Mouse (Mus musculus) heart, embryonic 15.5 days (tissue): ENCODE measurements around the gene Dlst. TPM values are rescaled to one million over a fixed set of nuclear protein-coding genes. Genes with fewer than 3 reads are reported as not detected.

Experiments
- ATAC-seq: fragments of 200-750 bp; cut with Nextera tagmentation; replicated peaks from 2 replicates; pipeline ENCODE4 v1.8.0; 2017; ENCODE audit warnings: low read depth, moderate TSS enrichment; ENCODE audit not compliant: insufficient number of reproducible peaks, insufficient read depth, low FRiP score
- H3K27ac ChIP-seq: fragments of 300-500 bp; sonication (generic); 2 replicates; pipeline ENCODE4 v1.5.1; 2015; ENCODE audit warnings: mild to moderate bottlenecking, inconsistent platforms
- H3K27me3 ChIP-seq: fragments of 300-500 bp; sonication (generic); 2 replicates; pipeline ENCODE4 v1.6.1; 2015; ENCODE audit warnings: inconsistent platforms
- H3K36me3 ChIP-seq: fragments of 300-500 bp; sonication (generic); 2 replicates; pipeline ENCODE4 v1.6.1; 2015; ENCODE audit warnings: mild to moderate bottlenecking, inconsistent platforms
- H3K4me1 ChIP-seq: fragments of 300-500 bp; sonication (generic); replicated peaks from 2 replicates; pipeline ENCODE4 v1.6.1; 2015; ENCODE audit warnings: inconsistent platforms
- H3K4me2 ChIP-seq: fragments of 300-500 bp; sonication (generic); 2 replicates; pipeline ENCODE4 v1.6.1; 2015; ENCODE audit warnings: inconsistent platforms, mild to moderate bottlenecking, moderate library complexity
- H3K4me3 ChIP-seq: fragments of 300-500 bp; sonication (generic); 2 replicates; pipeline ENCODE4 v1.5.1; 2015; ENCODE audit warnings: mild to moderate bottlenecking, inconsistent platforms
- H3K9ac ChIP-seq: fragments of 300-500 bp; sonication (generic); 2 replicates; pipeline ENCODE4 v1.6.1; 2015; ENCODE audit warnings: mild to moderate bottlenecking, inconsistent platforms
- H3K9me3 ChIP-seq: fragments of 300-500 bp; sonication (generic); replicated peaks from 2 replicates; pipeline ENCODE4 v1.6.1; 2016; ENCODE audit warnings: inconsistent platforms
- WGBS: fragments of 180-500 bp; shearing (Covaris S2); methylation state at CpG from one replicate; pipeline ENCODE4 v1.1.7; 2015; ENCODE audit warnings: mixed read lengths; 5-methylcytosine and 5-hydroxymethylcytosine counted together
- polyA plus RNA-seq: library from polyadenylated mRNA; unstranded; fragments of >200 nt; fragmentation: Nextera tagmentation; extraction: Ambion mirVana; gene quantifications from 2 replicates; pipeline ENCODE4 v1.2.1, GENCODE M21; 2015

The Dlst gene
- polyA plus RNA-seq, 1 experiment from 2014 or later = 199 TPM

DNA sequence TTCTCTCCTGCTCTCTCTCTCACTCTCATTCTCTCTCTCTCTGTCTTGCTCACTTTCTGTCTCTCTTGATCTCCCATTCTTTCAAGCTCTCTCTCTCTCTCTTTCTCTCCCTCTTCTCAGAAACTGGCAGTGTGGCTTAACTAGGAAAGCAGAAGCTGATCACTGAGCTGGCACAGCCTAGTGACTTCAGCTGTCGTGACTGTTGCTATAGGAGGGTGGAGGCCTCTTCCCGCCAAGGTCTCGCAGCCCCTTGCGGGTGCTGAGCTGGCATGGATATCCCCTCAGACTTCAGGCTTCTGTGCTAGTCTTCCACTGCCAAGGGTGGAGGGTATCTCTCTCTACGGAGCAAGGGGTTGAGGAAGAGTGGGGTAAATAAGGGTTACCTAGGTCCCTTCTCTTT is 72.3 kb downstream of the Dlst start:
- 71% methylated on average over 5 of the region's 5 CpGs for WGBS
- no peak overlapping the region for H3K4me2 ChIP-seq

DNA sequence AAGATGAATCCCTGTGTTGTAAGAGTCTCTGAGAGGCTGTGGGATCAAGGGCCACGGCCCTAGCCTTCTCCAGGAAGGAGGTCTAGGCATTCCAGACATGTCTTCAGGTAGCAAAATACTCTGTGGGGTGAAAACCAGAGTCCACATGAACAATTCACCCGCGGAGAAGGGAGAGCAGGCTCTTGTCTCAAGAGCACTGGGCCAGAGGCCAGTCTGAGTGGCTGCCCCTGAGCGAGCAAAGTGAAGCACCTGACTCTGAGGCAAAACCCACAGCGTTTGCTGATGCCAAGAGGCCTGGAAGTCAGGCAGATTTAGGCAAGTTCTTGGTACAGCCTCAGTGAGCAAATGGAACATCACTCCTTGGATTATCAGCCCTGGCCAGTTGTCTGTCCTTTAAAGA is 73.5 kb downstream of the Dlst start:
- ATAC-seq = no peak
- peaks cover 29% of the 10 kb centered on the region for H3K4me1 ChIP-seq
- no peak overlapping the region for H3K27ac ChIP-seq

More for the DNA sequence above, 72.3 kb downstream of the Dlst start:
- Histone ChIP-seq H3K4me3 (no peak overlapping the region), H3K4me1 (peaks cover 30% of the 10 kb centered on the region), H3K36me3 (no peaks in the 10 kb centered on the region), H3K9me3 (no peaks in the 10 kb centered on the region), H3K9ac (no peak overlapping the region), H3K27me3 (peaks cover 13% of the 10 kb centered on the region), H3K27ac (no peak overlapping the region)
- no peak for ATAC-seq

More for the DNA sequence above, 73.5 kb downstream of the Dlst start:
- H3K27me3 ChIP-seq = peaks cover 8% of the 10 kb centered on the region; the same call in 1 of the 2 replicates
- 45% methylated on average over 5 of the region's 5 CpGs for WGBS
- H3K36me3 ChIP-seq = no peaks in the 10 kb centered on the region
- no peak overlapping the region for H3K9ac ChIP-seq
- H3K4me3 ChIP-seq = no peak overlapping the region
- no peaks in the 10 kb centered on the region for H3K9me3 ChIP-seq
- H3K4me2 ChIP-seq = no peak overlapping the region

Other genes starting within 250 kb of the Dlst start
- 5.3 and 10.2 TPM in 2 replicates for gene Ltbp2, start 234.3 kb upstream of the Dlst start, polyA plus RNA-seq
- gene Fcf1, start 139.9 kb upstream of the Dlst start, polyA plus RNA-seq = 87.0 and 88.0 TPM in 2 replicates
- 10.4 and 12.7 TPM in 2 replicates for gene Arel1, start 139.9 kb upstream of the Dlst start, polyA plus RNA-seq
- 16.3 and 18.3 TPM in 2 replicates for gene Ylpm1, start 114.5 kb upstream of the Dlst start, polyA plus RNA-seq
- gene Prox2, start 74 bp upstream of the Dlst start, polyA plus RNA-seq = 2.5 TPM in 2 replicates
- 0.87 and 1.9 TPM in 2 replicates for gene Rps6kl1, start 40.4 kb downstream of the Dlst start, polyA plus RNA-seq
- gene Pgf, start 67.0 kb downstream of the Dlst start, polyA plus RNA-seq = 8.9 and 9.5 TPM in 2 replicates
- 50.1 and 62.3 TPM in 2 replicates for gene Eif2b2, start 108.6 kb downstream of the Dlst start, polyA plus RNA-seq
- 6.2 and 6.4 TPM in 2 replicates for gene Mlh3, start 159.8 kb downstream of the Dlst start, polyA plus RNA-seq
- gene Acyp1, start 177.6 kb downstream of the Dlst start, polyA plus RNA-seq = 57.5 and 71.7 TPM in 2 replicates
- gene Zc2hc1c, start 177.8 kb downstream of the Dlst start, polyA plus RNA-seq = 1.3 and 1.5 TPM in 2 replicates
- 16.4 and 21.3 TPM in 2 replicates for gene Nek9, start 228.5 kb downstream of the Dlst start, polyA plus RNA-seq